Mouse (Mus musculus) liver, adult 2 months (tissue): ENCODE measurements around the gene Pmpcb. TPM values are rescaled to one million over a fixed set of nuclear protein-coding genes. Genes with fewer than 3 reads are reported as not detected.
"Not testable (repeated sequence)": the region's sequence is repeated elsewhere in the genome, so short reads cannot be mapped to it uniquely, and the experiment has no call there.

ENCODE experiments used
- DNase-seq: peaks from one replicate; pipeline ENCODE4 v3.0.0-alpha.2; 2011; ENCODE audit warnings: low read depth, low spot score; ENCODE audit errors: extremely low read depth
- H3K27ac ChIP-seq: fragments of 200-500 bp; replicated peaks from 2 replicates; pipeline ENCODE4 v1.5.1; 2012; ENCODE audit warnings: low read depth, mild to moderate bottlenecking, control low read depth, inconsistent platforms, low read length; ENCODE audit not compliant: insufficient read depth
- H3K27me3 ChIP-seq: fragments of 200-500 bp; 2 replicates; pipeline ENCODE4 v1.6.1; 2012; ENCODE audit warnings: mild to moderate bottlenecking, moderate library complexity, low read length, inconsistent platforms; ENCODE audit not compliant: control insufficient read depth, insufficient read depth
- H3K36me3 ChIP-seq: fragments of 200-500 bp; 2 replicates; pipeline ENCODE4 v1.6.1; 2012; ENCODE audit warnings: low read length, inconsistent platforms; ENCODE audit not compliant: control insufficient read depth, insufficient read depth
- H3K4me1 ChIP-seq: fragments of 200-500 bp; 2 replicates; pipeline ENCODE4 v1.6.1; 2011; ENCODE audit warnings: low read length; ENCODE audit not compliant: control insufficient read depth, insufficient read depth
- H3K4me3 ChIP-seq: fragments of 200-500 bp; 2 replicates; pipeline ENCODE4 v1.5.1; 2011; ENCODE audit warnings: low read depth, mild to moderate bottlenecking, control low read depth, low read length, moderate library complexity; ENCODE audit not compliant: insufficient read depth
- H3K79me2 ChIP-seq: fragments of 200-500 bp; 2 replicates; pipeline ENCODE4 v1.6.1; 2012; ENCODE audit warnings: inconsistent platforms, mild to moderate bottlenecking, low read length, moderate library complexity; ENCODE audit not compliant: control insufficient read depth, insufficient read depth
- H3K9ac ChIP-seq: fragments of 200-500 bp; 2 replicates; pipeline ENCODE4 v1.6.1; 2012; ENCODE audit warnings: low read depth, mild to moderate bottlenecking, control low read depth, inconsistent platforms, low read length
- CTCF ChIP-seq: fragments of 200-500 bp; IDR thresholded peaks from 2 replicates; pipeline ENCODE4 v1.5.1; 2011; ENCODE audit warnings: low read depth, low read length, control low read depth
- POLR2A ChIP-seq: fragments of 200-500 bp; IDR thresholded peaks from 2 replicates; pipeline ENCODE4 v1.6.1; 2011; ENCODE audit warnings: low read length, control low read depth; ENCODE audit not compliant: insufficient read depth; ENCODE audit errors: extremely low read depth
- WGBS: fragments of 180-500 bp; shearing (Covaris S2); methylation state at CpG from one replicate; pipeline ENCODE4 v1.1.7; 2018; 5-methylcytosine and 5-hydroxymethylcytosine counted together
- polyA plus RNA-seq: library from polyadenylated mRNA; depleted of rRNA; stranded (reverse); fragments of >200 nt; gene quantifications from 2 replicates; pipeline ENCODE4 v1.2.3, GENCODE M21; 2012; rRNA removed
- total RNA-seq: library from RNA; depleted of rRNA; stranded (reverse); fragments of >200 nt; gene quantifications from 2 replicates; pipeline ENCODE4 v1.2.3, GENCODE M21; 2014; rRNA removed

The Pmpcb gene
- total RNA-seq (160 and 167 TPM in 2 replicates), polyA plus RNA-seq (63.4 and 71.6 TPM in 2 replicates)

DNA sequence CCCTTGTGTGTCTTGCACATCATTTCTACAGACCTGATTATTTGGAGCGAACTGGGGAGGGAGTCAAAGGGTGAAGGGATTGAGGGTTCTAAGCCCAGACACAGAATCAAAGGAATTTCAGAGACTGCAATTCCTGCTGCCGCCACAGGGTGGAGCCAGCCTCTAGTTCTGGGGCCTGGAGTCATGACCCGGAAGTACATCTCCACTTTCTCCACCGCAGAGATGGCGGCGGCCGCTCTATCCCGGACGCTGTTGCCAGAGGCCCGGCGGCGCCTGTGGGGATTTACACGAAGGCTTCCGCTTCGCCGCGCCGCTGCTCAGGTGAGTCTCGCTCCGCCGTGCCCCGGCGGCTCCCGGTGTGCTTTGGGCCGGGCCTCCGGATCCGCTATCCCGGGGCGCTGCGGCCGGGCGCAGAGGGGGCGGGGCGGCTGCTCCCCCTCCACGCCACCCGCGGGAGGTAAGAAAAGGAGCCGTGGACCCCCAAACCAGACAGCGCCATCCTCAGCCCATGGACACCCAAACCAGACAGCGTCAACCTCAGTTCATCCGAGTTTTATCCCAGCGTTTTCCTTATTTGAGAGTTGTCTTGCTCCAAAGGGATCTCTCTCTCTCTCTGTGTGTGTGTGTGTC is at the start of gene Pmpcb:
Gene Pmpcb, plus strand, starts transcription at position 186 of the 630 bp plus-strand sequence.
- Histone ChIP-seq H3K79me2 (no peaks in the 10 kb centered on the region; the same call in 1 of the 2 replicates), H3K36me3 (peaks cover 18% of the 10 kb centered on the region), H3K27me3 (no peaks in the 10 kb centered on the region), H3K4me3 (peak within 1 kb of the TSS; percentile 99), H3K4me1 (peaks cover 11% of the 10 kb centered on the region), H3K9ac (peak within 1 kb of the TSS; percentile 97), H3K27ac (peak within 1 kb of the TSS; percentile 78)
- peak; percentile 66 for DNase-seq
- under 1% methylated on average over 41 of the region's 42 CpGs for WGBS
- TF ChIP-seq CTCF = peak; percentile 95
- peak; percentile 45; the same call in 1 of the 2 replicates for TF ChIP-seq POLR2A

DNA sequence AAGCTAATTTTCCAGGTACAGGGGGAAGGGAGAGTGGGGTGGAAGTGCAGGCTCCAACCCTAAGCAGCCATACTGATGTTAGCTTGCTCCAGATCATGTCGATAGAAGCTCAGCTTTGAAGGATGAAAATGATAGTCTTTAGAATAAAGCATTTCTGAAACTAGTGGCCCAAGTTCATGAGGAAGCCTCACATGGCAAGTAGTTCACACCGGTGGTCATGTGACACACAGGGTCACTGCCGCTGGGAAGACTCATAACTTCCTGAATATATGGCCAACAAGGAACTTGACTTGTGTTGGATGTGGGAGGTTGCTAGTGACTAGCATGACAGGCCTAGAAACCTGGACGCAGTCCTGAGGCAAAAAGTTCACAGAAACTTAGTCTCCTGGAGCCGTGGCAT is 44.7 kb upstream of the Pmpcb start:
- no peak overlapping the region for H3K4me3 ChIP-seq
- 94% methylated on average over 5 of the region's 5 CpGs for WGBS
- no peaks in the 10 kb centered on the region for H3K79me2 ChIP-seq
- H3K36me3 ChIP-seq = no peaks in the 10 kb centered on the region
- H3K27me3 ChIP-seq = no peaks in the 10 kb centered on the region
- no peak for DNase-seq
- TF ChIP-seq CTCF = no peak
- TF ChIP-seq POLR2A = no peak
- no peak overlapping the region for H3K9ac ChIP-seq
- no peak overlapping the region for H3K27ac ChIP-seq
- H3K4me1 ChIP-seq = no peaks in the 10 kb centered on the region

DNA sequence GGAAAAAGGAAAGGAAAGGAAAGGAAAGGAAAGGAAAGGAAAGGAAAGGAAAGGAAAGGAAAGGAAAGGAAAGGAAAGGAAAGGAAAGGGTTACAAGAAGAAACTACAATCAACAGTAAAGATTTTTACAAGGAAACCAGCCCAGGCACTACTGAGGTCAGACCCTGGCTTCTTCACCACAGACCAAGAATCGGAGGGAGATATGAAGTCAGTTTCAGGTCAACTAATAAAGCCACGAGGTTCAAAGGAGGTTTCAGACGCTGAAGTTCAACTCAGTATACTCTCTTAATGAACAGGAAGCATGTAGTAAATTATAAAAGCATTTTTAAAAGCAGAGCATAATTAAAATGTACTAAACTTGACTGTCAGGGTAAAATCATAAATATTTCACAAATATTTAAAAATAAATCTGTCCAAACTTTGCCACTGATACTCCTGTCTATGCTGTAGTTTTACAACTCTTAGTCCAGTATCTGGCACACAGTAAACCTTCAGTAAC is 43.5 kb upstream of the Pmpcb start:
- 78% methylated on average over 3 of the region's 3 CpGs for WGBS
- H3K4me1 ChIP-seq = no peaks in the 10 kb centered on the region
- no peak for DNase-seq
- H3K27ac ChIP-seq = no peak overlapping the region
- no peak for TF ChIP-seq CTCF
- TF ChIP-seq POLR2A = no peak
- no peaks in the 10 kb centered on the region for H3K27me3 ChIP-seq
- no peaks in the 10 kb centered on the region for H3K79me2 ChIP-seq
- H3K4me3 ChIP-seq = no peak overlapping the region
- H3K36me3 ChIP-seq = no peaks in the 10 kb centered on the region
- no peak overlapping the region for H3K9ac ChIP-seq

DNA sequence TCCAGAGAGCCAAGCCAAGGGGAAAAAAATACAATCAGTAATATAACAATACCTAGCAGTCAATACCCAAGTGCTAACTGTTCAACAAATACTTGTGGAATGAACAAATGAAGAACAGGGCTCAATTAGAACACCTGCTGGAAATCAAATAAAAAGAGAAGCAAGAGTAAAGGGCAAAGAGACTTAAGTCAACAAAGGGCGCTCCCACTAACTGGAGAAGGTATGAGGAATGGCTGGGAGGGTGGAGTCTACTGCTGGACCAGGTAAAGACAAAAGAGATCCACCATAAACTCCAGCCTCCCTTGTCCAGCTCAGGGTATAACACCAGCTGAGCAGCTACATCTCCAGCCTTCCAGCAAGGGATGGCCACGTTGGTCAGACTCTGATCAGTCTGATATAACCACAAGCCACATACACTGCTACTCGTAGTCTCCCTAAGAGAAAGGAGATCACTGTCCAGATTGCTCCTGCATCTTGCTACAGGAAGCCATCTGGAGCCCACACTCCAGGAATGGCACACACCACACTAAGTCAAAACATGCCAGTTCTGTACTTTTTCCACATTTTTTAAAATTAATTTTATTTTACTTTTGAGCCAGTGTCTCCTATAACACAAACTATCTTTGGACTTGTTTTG is 42.0 kb upstream of the Pmpcb start:
- H3K79me2 ChIP-seq = no peaks in the 10 kb centered on the region
- DNase-seq = no peak
- 63% methylated on average over 3 of the region's 3 CpGs for WGBS
- TF ChIP-seq CTCF (no peak), POLR2A (no peak)
- H3K4me3 ChIP-seq = no peak overlapping the region
- no peaks in the 10 kb centered on the region for H3K27me3 ChIP-seq
- no peak overlapping the region for H3K27ac ChIP-seq
- H3K4me1 ChIP-seq = no peaks in the 10 kb centered on the region
- H3K36me3 ChIP-seq = no peaks in the 10 kb centered on the region
- H3K9ac ChIP-seq = no peak overlapping the region

DNA sequence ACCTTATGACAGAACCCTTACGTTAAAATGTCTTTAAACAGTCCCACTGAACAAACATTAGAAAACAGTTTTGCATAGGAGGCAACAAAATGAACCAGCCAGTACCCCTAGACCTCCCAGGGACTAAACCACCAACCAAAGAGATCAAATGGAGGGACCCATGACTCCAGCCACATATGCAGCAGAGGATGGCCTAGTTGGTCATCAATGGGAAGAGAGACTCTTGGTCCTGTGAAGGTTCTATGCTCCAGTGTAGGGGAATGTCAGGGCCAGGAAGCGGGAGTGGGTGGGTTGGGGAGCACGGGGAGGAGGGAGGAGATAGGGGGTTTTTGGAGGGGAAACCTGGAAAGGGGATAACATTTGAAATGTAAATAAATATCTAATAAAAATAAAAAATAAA is 37.4 kb upstream of the Pmpcb start:
- not testable (repeated sequence) for H3K27me3 ChIP-seq, H3K36me3 ChIP-seq, H3K9ac ChIP-seq, H3K4me1 ChIP-seq, DNase-seq, H3K79me2 ChIP-seq, H3K27ac ChIP-seq, H3K4me3 ChIP-seq
- 96% methylated on average over 3 of the region's 3 CpGs for WGBS

DNA sequence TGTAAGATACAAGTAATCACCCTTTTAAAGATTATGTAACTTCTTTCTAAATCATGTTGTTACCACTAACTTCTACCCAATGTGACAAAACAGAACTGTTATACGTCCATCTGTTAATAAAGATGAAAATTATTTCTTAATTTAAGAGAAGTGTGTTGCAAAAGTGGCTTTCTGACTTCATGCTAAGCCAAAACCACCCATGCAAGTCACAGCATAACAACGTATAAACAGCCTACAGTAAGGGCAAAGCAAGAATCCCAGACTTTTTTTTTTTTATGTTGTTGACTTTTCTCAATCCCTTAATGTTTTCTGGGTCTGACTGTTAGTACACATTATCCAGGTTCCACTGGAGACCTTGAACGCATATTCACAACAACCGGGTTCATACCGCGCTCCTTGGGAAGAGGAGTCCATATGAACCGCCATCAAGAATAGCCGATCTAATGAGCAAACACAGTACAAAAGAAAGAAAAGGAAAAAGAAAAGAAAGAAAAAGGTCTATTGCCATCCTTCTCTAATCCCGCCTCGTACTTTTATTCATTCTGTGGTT is 36.6 kb upstream of the Pmpcb start:
- TF ChIP-seq POLR2A (no peak), CTCF (no peak)
- peaks cover 5% of the 10 kb centered on the region for H3K4me1 ChIP-seq
- WGBS = 28% methylated on average over 10 of the region's 10 CpGs
- H3K27me3 ChIP-seq = no peaks in the 10 kb centered on the region
- H3K36me3 ChIP-seq = no peaks in the 10 kb centered on the region
- H3K27ac ChIP-seq = no peak overlapping the region
- H3K9ac ChIP-seq = no peak overlapping the region
- H3K4me3 ChIP-seq = no peak overlapping the region
- H3K79me2 ChIP-seq = no peaks in the 10 kb centered on the region
- DNase-seq = no peak
